Mouse (Mus musculus) hindbrain, embryonic 12.5 days (tissue): Measurements from ENCODE around the gene Kxd1. TPM values are rescaled to one million over a fixed set of nuclear protein-coding genes. Genes with fewer than 3 reads are reported as not detected.

Experiments used
- ATAC-seq: fragments of 200-750 bp; cut with Nextera tagmentation; 2 replicates; pipeline ENCODE4 v1.8.0; 2017; ENCODE audit warnings: moderate TSS enrichment; ENCODE audit not compliant: low FRiP score
- H3K27ac ChIP-seq: fragments of 300-500 bp; sonication (generic); 2 replicates; pipeline ENCODE4 v1.5.1; 2016; ENCODE audit warnings: mild to moderate bottlenecking
- H3K27me3 ChIP-seq: fragments of 300-500 bp; sonication (generic); 2 replicates; pipeline ENCODE4 v1.6.1; 2016; ENCODE audit warnings: mild to moderate bottlenecking
- H3K36me3 ChIP-seq: fragments of 300-500 bp; sonication (generic); 2 replicates; pipeline ENCODE4 v1.6.1; 2016; ENCODE audit warnings: mild to moderate bottlenecking
- H3K4me1 ChIP-seq: fragments of 300-500 bp; sonication (generic); 2 replicates; pipeline ENCODE4 v1.6.1; 2016
- H3K4me2 ChIP-seq: fragments of 300-500 bp; sonication (generic); replicated peaks from 2 replicates; pipeline ENCODE4 v1.6.1; 2016; ENCODE audit warnings: mild to moderate bottlenecking
- H3K4me3 ChIP-seq: fragments of 300-500 bp; sonication (generic); 2 replicates; pipeline ENCODE4 v1.5.1; 2016; ENCODE audit warnings: mild to moderate bottlenecking
- H3K9ac ChIP-seq: fragments of 300-500 bp; sonication (generic); 2 replicates; pipeline ENCODE4 v1.6.1; 2016; ENCODE audit warnings: mild to moderate bottlenecking, moderate library complexity
- H3K9me3 ChIP-seq: fragments of 300-500 bp; sonication (generic); replicated peaks from 2 replicates; pipeline ENCODE4 v1.6.1; 2016; ENCODE audit warnings: mild to moderate bottlenecking
- WGBS: fragments of 180-500 bp; shearing (Covaris S2); methylation state at CpG from one replicate; pipeline ENCODE4 v1.1.7; 2016; 5-methylcytosine and 5-hydroxymethylcytosine counted together
- polyA plus RNA-seq: library from polyadenylated mRNA; unstranded; fragments of >200 nt; fragmentation: Nextera tagmentation; extraction: Ambion mirVana; gene quantifications from 2 replicates; pipeline ENCODE4 v1.2.1, GENCODE M21; 2016

Kxd1 gene
- polyA plus RNA-seq, 1 experiment from 2014 or later: 48.5 TPM

DNA sequence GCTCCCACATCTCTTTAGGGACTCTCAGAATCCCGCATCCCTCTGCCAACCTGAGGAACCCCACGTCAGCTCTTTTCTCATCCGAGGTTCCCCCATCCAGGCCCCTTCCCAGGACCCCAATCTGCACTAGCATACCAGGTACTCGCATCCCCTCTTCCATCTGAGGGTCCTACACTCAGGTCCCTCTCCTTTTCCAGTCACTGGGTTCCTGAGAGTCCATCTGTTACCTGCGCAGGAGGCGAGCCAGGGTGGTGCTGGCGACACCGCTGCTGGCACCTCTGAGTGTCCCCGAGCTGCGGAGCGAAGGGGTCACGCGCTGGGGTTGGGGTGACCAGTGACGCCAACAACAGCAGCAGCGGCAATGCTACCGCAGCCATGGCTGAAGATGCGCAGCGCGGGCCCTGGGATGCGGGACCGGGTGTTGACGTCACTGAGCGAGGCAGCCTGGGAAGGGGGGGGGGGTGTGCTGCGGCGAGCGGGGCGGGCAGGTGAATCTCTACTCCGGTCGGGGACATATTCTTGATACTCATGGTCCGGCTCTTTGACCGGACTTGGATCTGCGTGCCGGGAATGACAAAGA lies 40.7 kb downstream of the Kxd1 start, which contains the start of gene Tmem59l:
Gene Tmem59l, minus strand, starts transcription at position 418 of the 580 bp plus-strand sequence.
- peak within 1 kb of the TSS; percentile 70 for H3K4me2 ChIP-seq
- ATAC-seq: peak; percentile 51; the same call in 1 of the 2 replicates
- H3K27ac ChIP-seq: no peak within 1 kb of the TSS
- H3K36me3 ChIP-seq: no peaks in the 10 kb centered on the region
- WGBS: 3% methylated on average over 33 of the region's 33 CpGs
- H3K27me3 ChIP-seq: peaks cover 99% of the 10 kb centered on the region
- H3K9me3 ChIP-seq: no peaks in the 10 kb centered on the region
- H3K4me1 ChIP-seq: peaks cover 33% of the 10 kb centered on the region
- H3K4me3 ChIP-seq: peak within 1 kb of the TSS; percentile 45
- peak within 1 kb of the TSS; percentile 69 for H3K9ac ChIP-seq

DNA sequence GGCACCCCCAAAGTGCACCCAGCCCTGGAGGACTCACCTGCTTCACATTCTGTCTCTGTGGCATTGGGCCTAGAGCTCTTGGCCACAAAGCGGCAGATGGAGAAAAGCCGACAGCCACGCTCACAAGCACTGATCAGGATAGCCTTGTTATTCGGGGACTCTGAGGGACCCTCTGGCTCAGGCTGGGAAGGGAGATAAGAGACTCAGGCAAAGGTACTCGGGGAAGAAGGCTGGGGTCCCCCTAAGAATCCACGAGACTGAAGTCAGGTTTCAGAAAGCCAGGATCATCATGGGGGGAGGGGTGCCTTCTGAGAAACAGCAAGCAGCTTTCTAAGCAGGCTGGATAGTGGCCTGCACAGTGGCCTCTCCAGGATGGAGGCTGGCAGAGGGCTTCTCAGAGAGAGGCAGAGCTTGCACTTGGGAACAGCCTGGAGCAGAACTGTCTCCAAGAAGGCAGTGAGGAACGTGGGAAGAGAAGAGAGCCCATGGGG lies 41.5 kb downstream of the Kxd1 start:
- no peak for ATAC-seq
- Histone ChIP-seq H3K4me2 (peak overlapping the region; percentile 70), H3K4me1 (peaks cover 33% of the 10 kb centered on the region), H3K36me3 (no peaks in the 10 kb centered on the region), H3K9ac (peak overlapping the region; percentile 69; the same call in 1 of the 2 replicates), H3K27ac (no peak overlapping the region), H3K4me3 (peak overlapping the region; percentile 45; the same call in 1 of the 2 replicates), H3K27me3 (peaks cover 98% of the 10 kb centered on the region), H3K9me3 (no peaks in the 10 kb centered on the region)
- 51% methylated on average over 7 of the region's 7 CpGs for WGBS

DNA sequence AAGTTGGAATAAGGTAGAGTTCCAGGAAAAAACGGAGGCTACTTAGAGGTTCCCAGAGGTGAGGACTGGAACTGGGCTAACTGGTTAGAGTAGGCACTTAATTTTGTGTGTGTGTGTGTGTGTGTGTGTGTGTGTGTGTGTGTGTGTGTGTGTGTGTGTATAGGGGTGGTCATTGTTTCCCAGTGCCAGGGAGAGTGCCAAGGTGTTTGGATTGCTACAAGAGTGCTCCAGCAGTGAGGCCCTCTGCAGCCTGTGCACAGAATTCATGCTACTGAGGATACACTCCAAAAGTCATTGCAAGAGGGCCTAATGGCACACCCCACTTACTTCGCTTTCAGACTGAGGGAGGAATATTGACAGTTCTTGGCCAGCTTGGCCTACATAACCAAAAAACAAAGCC lies 44.8 kb downstream of the Kxd1 start:
- ATAC-seq: no peak
- Histone ChIP-seq H3K4me3 (no peak overlapping the region), H3K9ac (no peak overlapping the region), H3K4me2 (no peak overlapping the region), H3K36me3 (no peaks in the 10 kb centered on the region), H3K9me3 (no peaks in the 10 kb centered on the region), H3K27ac (no peak overlapping the region), H3K4me1 (peaks cover 14% of the 10 kb centered on the region), H3K27me3 (peaks cover 83% of the 10 kb centered on the region)
- WGBS: 56% methylated on average over 2 of the region's 2 CpGs

DNA sequence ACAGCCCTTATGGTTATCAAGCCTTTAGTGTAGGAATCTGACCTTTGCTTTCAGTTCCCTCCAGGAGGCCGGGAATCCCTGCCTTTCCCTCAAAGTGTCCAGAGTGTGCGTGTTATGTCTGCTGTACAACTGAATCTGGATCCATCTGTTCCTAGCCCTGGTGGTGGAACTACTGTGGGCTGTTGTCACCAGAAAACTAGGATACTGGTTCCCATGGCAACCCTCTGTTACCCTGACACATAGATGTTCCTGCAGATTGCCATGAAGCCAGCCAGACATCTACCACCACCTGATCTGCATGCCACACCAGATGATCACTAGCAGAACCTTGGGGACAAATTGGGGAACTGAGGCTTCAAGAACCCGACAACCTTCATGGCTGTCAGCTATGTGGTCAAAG lies 45.8 kb downstream of the Kxd1 start:
- no peak overlapping the region for H3K4me3 ChIP-seq
- peaks cover 78% of the 10 kb centered on the region for H3K27me3 ChIP-seq
- H3K9ac ChIP-seq: no peak overlapping the region
- no peak overlapping the region for H3K27ac ChIP-seq
- H3K4me2 ChIP-seq: no peak overlapping the region
- peaks cover 7% of the 10 kb centered on the region for H3K4me1 ChIP-seq
- 66% methylated on average over 3 of the region's 3 CpGs for WGBS
- H3K36me3 ChIP-seq: no peaks in the 10 kb centered on the region
- no peaks in the 10 kb centered on the region for H3K9me3 ChIP-seq
- no peak for ATAC-seq

DNA sequence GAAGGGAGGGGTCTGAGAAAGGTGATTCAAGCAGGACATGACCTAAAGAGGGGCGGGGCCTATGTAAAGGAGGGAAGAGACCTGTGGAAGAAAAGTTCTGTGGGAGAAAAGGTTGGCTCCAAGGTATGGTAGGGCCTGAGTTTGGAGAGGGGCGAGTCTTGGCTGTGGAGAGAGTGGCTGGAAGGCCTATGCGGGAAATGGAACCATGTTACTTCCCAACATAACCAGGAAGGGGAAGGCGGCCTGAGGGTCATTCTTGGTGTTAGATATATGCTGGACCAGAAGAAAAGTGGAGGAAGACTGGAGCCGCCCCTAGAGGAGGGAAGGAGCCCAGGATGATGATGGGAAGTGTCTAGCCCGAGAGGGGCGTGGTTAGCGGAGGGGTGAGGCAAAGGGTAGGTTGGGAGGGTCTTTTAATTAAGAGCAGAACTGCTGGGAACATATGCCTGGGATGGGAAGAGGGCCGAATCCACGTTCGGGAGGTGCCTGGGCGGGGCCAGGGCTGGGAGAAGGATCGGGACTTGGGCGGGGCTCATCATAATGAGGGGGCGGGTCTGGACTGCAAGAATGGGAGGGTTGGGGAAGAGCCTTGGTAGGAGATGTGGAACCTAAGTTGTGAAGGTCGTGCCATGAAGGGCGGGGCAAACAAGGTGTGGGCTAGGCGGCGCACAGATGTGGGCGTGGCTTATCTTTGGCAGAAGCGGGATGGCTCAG lies 50.3 kb downstream of the Kxd1 start:
- no peaks in the 10 kb centered on the region for H3K36me3 ChIP-seq
- peaks cover 6% of the 10 kb centered on the region for H3K4me1 ChIP-seq
- 0 out of 2 replicates have a peak overlapping the region, but pooled peaks have one; percentile 85 for H3K9ac ChIP-seq
- 2% methylated on average over 21 of the region's 21 CpGs for WGBS
- H3K4me2 ChIP-seq: peak overlapping the region; percentile 81
- H3K9me3 ChIP-seq: no peaks in the 10 kb centered on the region
- H3K27ac ChIP-seq: no peak overlapping the region
- peak; percentile 23 for ATAC-seq
- peaks cover 34% of the 10 kb centered on the region for H3K27me3 ChIP-seq
- peak overlapping the region; percentile 82 for H3K4me3 ChIP-seq

DNA sequence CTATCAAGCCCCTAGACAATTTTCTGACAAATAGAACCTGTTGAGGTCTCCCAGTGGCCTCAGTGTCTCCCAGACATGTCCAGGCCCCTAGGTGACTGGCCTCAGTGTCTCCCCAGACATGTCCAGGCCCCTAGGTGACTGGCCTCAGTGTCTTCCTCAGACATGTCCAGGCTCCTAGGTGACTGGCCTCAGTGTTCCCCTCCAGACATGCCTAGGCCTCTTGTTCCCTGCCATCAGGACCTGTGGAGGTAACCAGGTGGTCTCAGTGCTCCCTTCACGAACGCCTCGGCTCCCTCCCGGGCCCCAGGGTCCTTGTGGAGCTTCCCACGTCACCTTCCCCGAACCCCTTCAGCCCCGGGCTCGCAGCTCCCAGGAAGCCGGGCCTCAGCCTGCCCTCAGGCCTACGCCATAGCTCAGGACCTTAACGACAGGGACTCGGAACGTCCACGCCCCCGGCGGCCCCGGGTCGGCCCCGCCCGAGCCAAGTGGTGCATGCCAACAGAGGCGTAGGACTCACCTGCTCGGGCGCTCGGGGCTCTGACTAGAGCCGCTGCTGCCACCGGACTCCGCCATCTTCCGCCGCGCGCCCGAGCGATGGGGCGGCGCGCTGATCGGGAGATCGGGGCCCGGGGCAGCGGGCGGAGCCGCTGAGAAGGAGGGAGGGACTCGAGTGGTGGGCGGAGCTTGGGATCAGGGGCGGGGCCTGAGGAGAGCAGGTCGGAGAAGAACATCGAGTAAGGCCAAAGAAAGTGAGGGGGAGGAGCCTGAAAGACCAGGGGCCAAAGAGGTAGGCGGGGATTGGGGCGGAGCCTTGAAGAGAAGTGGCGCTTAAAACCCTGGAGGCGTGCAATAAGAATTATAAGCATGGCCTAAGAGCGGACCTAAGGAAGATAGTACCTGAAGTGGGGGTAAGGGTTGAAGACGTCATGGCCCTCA lies 51.2 kb downstream of the Kxd1 start, which contains the start of gene Klhl26:
Gene Klhl26, minus strand, starts transcription at position 636 of the 936 bp plus-strand sequence.
- Histone ChIP-seq H3K27ac (peak within 1 kb of the TSS; percentile 40; the same call in 1 of the 2 replicates), H3K9ac (peak within 1 kb of the TSS; percentile 85), H3K36me3 (no peaks in the 10 kb centered on the region), H3K27me3 (peaks cover 26% of the 10 kb centered on the region), H3K4me1 (peaks cover 6% of the 10 kb centered on the region), H3K4me2 (peak within 1 kb of the TSS; percentile 81), H3K4me3 (peak within 1 kb of the TSS; percentile 82), H3K9me3 (no peaks in the 10 kb centered on the region)
- ATAC-seq: peak; percentile 81
- WGBS: under 1% methylated on average over 51 of the region's 53 CpGs

DNA sequence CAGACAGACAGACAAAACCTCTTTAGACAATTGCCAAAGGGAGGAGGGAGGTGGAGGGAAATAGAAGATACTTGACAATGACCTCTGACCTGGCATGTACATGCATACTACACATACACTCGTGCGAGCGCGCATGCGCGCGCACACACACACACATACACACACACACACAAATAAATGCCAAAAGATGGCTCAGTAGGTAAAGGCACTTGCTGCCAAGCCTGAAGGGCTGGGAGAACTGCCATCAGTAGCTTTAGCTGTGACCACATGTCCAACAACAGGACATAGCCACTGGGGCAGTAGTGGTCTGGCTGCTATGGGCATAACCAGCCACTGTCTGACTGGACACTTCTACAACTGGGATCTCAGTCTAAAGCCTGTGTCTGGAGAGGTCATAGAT lies 55.9 kb downstream of the Kxd1 start:
- H3K4me1 ChIP-seq: peaks cover 11% of the 10 kb centered on the region
- H3K9me3 ChIP-seq: no peaks in the 10 kb centered on the region
- 98% methylated on average over 7 of the region's 7 CpGs for WGBS
- no peaks in the 10 kb centered on the region for H3K27me3 ChIP-seq
- H3K36me3 ChIP-seq: no peaks in the 10 kb centered on the region
- H3K4me3 ChIP-seq: no peak overlapping the region
- H3K9ac ChIP-seq: no peak overlapping the region
- ATAC-seq: no peak
- H3K4me2 ChIP-seq: no peak overlapping the region
- no peak overlapping the region for H3K27ac ChIP-seq

DNA sequence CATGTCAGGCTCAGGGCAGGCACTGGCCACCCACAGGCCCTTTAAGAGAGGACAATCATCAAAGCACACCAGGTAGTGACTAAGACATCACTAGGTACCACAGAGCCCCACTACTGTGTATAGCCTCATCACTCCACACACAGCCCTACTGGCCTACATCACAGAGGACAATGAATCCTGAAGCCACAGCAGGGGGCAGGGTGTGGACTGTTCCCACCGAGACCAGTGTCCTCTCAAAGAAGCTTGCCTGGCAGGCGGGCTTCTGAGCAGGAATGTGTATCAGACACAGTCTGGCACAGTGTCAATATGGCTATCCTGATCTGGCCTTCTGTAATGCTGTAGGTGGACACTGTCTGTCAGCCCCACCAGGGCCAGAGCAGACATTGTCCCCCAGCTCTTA lies 57.8 kb downstream of the Kxd1 start:
- WGBS: 51% methylated on average over 2 of the region's 2 CpGs

GRCm38 (mm10) chr8:70469295-70469916 lies 58.4 kb downstream of the Kxd1 start:
- Histone ChIP-seq H3K36me3 (peaks cover 3% of the 10 kb centered on the region; the same call in 1 of the 2 replicates), H3K27me3 (no peaks in the 10 kb centered on the region), H3K9ac (no peak overlapping the region), H3K9me3 (no peaks in the 10 kb centered on the region), H3K4me1 (peaks cover 5% of the 10 kb centered on the region), H3K4me2 (no peak overlapping the region), H3K27ac (no peak overlapping the region), H3K4me3 (no peak overlapping the region)
- WGBS: 47% methylated on average over 10 of the region's 10 CpGs
- 0 out of 2 replicates have a peak, but pooled peaks have one; percentile 22 for ATAC-seq

More for the DNA sequence above, 57.8 kb downstream of the Kxd1 start:
- Histone ChIP-seq H3K27me3 (no peaks in the 10 kb centered on the region), H3K27ac (no peak overlapping the region), H3K4me3 (no peak overlapping the region), H3K36me3 (peaks cover 3% of the 10 kb centered on the region; the same call in 1 of the 2 replicates), H3K9ac (no peak overlapping the region), H3K4me1 (peaks cover 5% of the 10 kb centered on the region), H3K9me3 (no peaks in the 10 kb centered on the region), H3K4me2 (no peak overlapping the region)
- ATAC-seq: no peak

DNA sequence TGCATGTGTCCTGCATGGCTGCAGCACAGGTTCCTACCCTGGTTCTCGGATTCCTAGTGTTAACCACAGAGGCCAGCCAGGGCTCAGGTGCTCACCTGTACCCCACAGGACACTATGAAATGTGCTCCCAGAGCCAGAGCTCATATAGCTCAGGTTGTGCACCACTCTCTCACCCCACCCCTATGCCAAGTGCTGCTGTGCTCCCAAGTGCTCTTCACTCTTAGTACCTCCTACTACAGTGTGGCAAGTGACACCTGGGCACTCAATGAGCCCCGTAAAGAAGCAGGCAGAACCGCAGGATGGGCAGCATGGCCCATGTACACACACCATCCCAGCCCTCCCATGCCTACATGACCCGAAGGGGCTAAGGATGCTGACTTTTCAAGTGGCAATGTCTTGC lies 59.0 kb downstream of the Kxd1 start:
- Histone ChIP-seq H3K4me3 (no peak overlapping the region), H3K9ac (no peak overlapping the region), H3K27ac (0 out of 2 replicates have a peak overlapping the region, but pooled peaks have one; percentile 25), H3K4me1 (peaks cover 7% of the 10 kb centered on the region), H3K36me3 (peaks cover 3% of the 10 kb centered on the region; the same call in 1 of the 2 replicates), H3K9me3 (no peaks in the 10 kb centered on the region), H3K27me3 (no peaks in the 10 kb centered on the region), H3K4me2 (no peak overlapping the region)
- 88% methylated on average over 4 of the region's 4 CpGs for WGBS
- no peak for ATAC-seq

DNA sequence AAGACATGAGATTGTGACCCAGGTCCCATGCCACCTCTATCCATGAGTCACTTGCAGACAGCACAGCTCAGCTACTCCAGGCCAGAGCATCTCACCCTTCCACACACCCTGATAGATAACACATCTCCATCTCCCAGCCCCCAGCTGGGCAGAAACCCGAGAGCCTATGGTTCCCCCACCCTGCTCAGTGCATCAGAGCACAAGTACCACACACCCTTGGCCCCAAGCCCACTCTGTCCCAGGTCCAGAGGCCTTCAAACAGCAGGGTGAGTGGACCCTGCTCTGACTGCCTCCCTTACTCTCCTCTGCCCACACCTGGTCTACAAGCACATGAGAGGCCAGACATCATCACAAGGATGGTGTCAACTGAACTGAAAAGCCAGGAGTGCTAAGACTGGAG lies 59.8 kb downstream of the Kxd1 start:
- no peak overlapping the region for H3K27ac ChIP-seq
- H3K4me3 ChIP-seq: no peak overlapping the region
- no peak overlapping the region for H3K4me2 ChIP-seq
- WGBS: 68% methylated on average over 1 of the region's 1 CpGs
- H3K27me3 ChIP-seq: no peaks in the 10 kb centered on the region
- peaks cover 12% of the 10 kb centered on the region for H3K4me1 ChIP-seq
- no peak for ATAC-seq
- peaks cover 3% of the 10 kb centered on the region; the same call in 1 of the 2 replicates for H3K36me3 ChIP-seq
- no peak overlapping the region for H3K9ac ChIP-seq
- H3K9me3 ChIP-seq: no peaks in the 10 kb centered on the region
